ENCODE assay signal across 29 mouse cellular contexts in the genomic region with DNA sequence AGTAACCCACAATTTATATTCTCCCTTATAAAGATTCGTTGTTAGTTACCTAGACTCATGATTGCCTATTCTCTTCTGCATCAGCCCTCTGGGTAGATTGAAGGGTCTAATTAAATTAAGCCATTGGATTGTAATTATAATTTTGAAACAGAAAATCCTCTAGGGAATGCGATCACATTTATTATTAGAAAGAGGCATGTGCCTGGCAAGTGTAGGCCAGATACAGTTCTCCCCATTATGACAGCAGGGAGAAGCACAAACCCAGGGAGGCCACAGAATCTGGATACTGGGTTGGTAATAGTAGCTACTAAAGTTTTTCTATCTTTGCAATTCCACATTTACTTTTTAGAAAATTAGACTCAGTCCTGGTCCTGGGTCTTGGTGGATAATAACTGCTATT.
A peak's percentile ranks its signal among the peaks of the same experiment; 100 is the strongest.
DNase-seq lines count a peak whose midpoint lies in the region; ATAC-seq and TF ChIP-seq lines count a peak whose summit lies in the region.
"Had no signal": no experiment of that assay in that cellular context is flagged by ENCODE, and none has a peak within 500 bp of the region (broad histone marks: within the 10 kb centered on the region; RNA-seq: fewer than 3 reads in every experiment).

No protein-coding gene starts in this region.

- no peaks in the 10 kb centered on the region for H3K36me3 ChIP-seq in hindbrain, embryonic 12.5 days
- no peaks in the 10 kb centered on the region for H3K36me3 ChIP-seq in hindbrain, embryonic 11.5 days (ENCODE audit: control insufficient read depth, insufficient read depth, low read length)
- no peaks in the 10 kb centered on the region for H3K36me3 ChIP-seq in midbrain, postnatal 0 days (ENCODE audit: insufficient read depth, low read length)
- no peaks in the 10 kb centered on the region for H3K36me3 ChIP-seq in midbrain, embryonic 15.5 days (replicated peaks)
- no peaks in the 10 kb centered on the region for H3K36me3 ChIP-seq in hindbrain, postnatal 0 days (ENCODE audit: insufficient read depth, low read length)
- H3K36me3 ChIP-seq in kidney, embryonic 15.5 days: no peaks in the 10 kb centered on the region
- H3K36me3 ChIP-seq: embryonic facial prominence, embryonic 15.5 days; forebrain, embryonic 15.5 days; G1E; heart, embryonic 12.5 days; heart, embryonic 15.5 days; hindbrain, embryonic 15.5 days had no signal

- H3K9me3 ChIP-seq in hindbrain, embryonic 12.5 days (replicated peaks): no peaks in the 10 kb centered on the region
- H3K9me3 ChIP-seq in hindbrain, embryonic 11.5 days (ENCODE audit: control insufficient read depth, low read length): no peaks in the 10 kb centered on the region
- H3K9me3 ChIP-seq in midbrain, postnatal 0 days (ENCODE audit: low read length): no peaks in the 10 kb centered on the region
- H3K9me3 ChIP-seq in midbrain, embryonic 15.5 days: no peaks in the 10 kb centered on the region
- H3K9me3 ChIP-seq in hindbrain, postnatal 0 days (ENCODE audit: low read length): no peaks in the 10 kb centered on the region
- H3K9me3 ChIP-seq in kidney, embryonic 15.5 days (replicated peaks): no peaks in the 10 kb centered on the region
- H3K9me3 ChIP-seq: embryonic facial prominence, embryonic 15.5 days; forebrain, embryonic 15.5 days; G1E; heart, embryonic 12.5 days; heart, embryonic 15.5 days; hindbrain, embryonic 15.5 days had no signal

- WGBS in hindbrain, embryonic 12.5 days: 70% methylated on average over 2 of the region's 2 CpGs
- WGBS in hindbrain, embryonic 11.5 days: 80% methylated on average over 2 of the region's 2 CpGs
- WGBS in midbrain, postnatal 0 days: 71% methylated on average over 2 of the region's 2 CpGs
- 81% methylated on average over 2 of the region's 2 CpGs for WGBS in midbrain, embryonic 15.5 days
- 69% methylated on average over 2 of the region's 2 CpGs for WGBS in hindbrain, postnatal 0 days
- 83% methylated on average over 2 of the region's 2 CpGs for WGBS in kidney, embryonic 15.5 days

- no peak overlapping the region for H3K4me2 ChIP-seq in hindbrain, embryonic 12.5 days (replicated peaks)
- H3K4me2 ChIP-seq in hindbrain, embryonic 11.5 days (replicated peaks; ENCODE audit: low read depth, low read length): no peak overlapping the region
- H3K4me2 ChIP-seq in midbrain, postnatal 0 days (ENCODE audit: low read depth, low read length, poor library complexity, severe bottlenecking): no peak overlapping the region
- no peak overlapping the region for H3K4me2 ChIP-seq in midbrain, embryonic 15.5 days
- H3K4me2 ChIP-seq in hindbrain, postnatal 0 days (ENCODE audit: low read depth, low read length): no peak overlapping the region
- H3K4me2 ChIP-seq in kidney, embryonic 15.5 days: no peak overlapping the region
- H3K4me2 ChIP-seq: embryonic facial prominence, embryonic 15.5 days; forebrain, embryonic 15.5 days; heart, embryonic 12.5 days; heart, embryonic 15.5 days; hindbrain, embryonic 15.5 days had no signal

- ATAC-seq in hindbrain, embryonic 12.5 days (ENCODE audit: low FRiP score): peak; percentile 58; the same call in 1 of the 2 replicates
- ATAC-seq in hindbrain, embryonic 11.5 days (ENCODE audit: low FRiP score): no peak
- ATAC-seq in midbrain, postnatal 0 days (ENCODE audit: low FRiP score): no peak
- no peak for ATAC-seq in midbrain, embryonic 15.5 days (replicated peaks)
- no peak; the same call in 1 of the 2 replicates for ATAC-seq in hindbrain, postnatal 0 days
- no peak for ATAC-seq in kidney, embryonic 15.5 days (replicated peaks; ENCODE audit: low FRiP score)
- ATAC-seq: forebrain, embryonic 15.5 days; inflammation-experienced regulatory T-cells, adult 6 months; intestine, embryonic 16.5 days; Patski had no signal

- H3K4me1 ChIP-seq in hindbrain, embryonic 12.5 days: no peaks in the 10 kb centered on the region
- H3K4me1 ChIP-seq in hindbrain, embryonic 11.5 days (replicated peaks; ENCODE audit: control insufficient read depth, insufficient read depth, low read length): no peaks in the 10 kb centered on the region
- no peaks in the 10 kb centered on the region for H3K4me1 ChIP-seq in midbrain, postnatal 0 days (ENCODE audit: insufficient read depth, low read length)
- no peaks in the 10 kb centered on the region for H3K4me1 ChIP-seq in midbrain, embryonic 15.5 days
- no peaks in the 10 kb centered on the region for H3K4me1 ChIP-seq in hindbrain, postnatal 0 days (ENCODE audit: insufficient read depth, low read length)
- H3K4me1 ChIP-seq in kidney, embryonic 15.5 days: no peaks in the 10 kb centered on the region
- H3K4me1 ChIP-seq: embryonic facial prominence, embryonic 15.5 days; forebrain, embryonic 15.5 days; heart, embryonic 12.5 days; heart, embryonic 15.5 days; hindbrain, embryonic 15.5 days had no signal

- no peak overlapping the region for H3K9ac ChIP-seq in hindbrain, embryonic 12.5 days
- no peak overlapping the region for H3K9ac ChIP-seq in hindbrain, embryonic 11.5 days (ENCODE audit: low read depth, low read length)
- no peak overlapping the region for H3K9ac ChIP-seq in midbrain, postnatal 0 days (replicated peaks; ENCODE audit: low read length, poor library complexity, severe bottlenecking)
- H3K9ac ChIP-seq in midbrain, embryonic 15.5 days: no peak overlapping the region
- H3K9ac ChIP-seq in hindbrain, postnatal 0 days (replicated peaks; ENCODE audit: low read length): no peak overlapping the region
- no peak overlapping the region for H3K9ac ChIP-seq in kidney, embryonic 15.5 days
- H3K9ac ChIP-seq: embryonic facial prominence, embryonic 15.5 days; forebrain, embryonic 15.5 days; heart, embryonic 12.5 days; heart, embryonic 15.5 days; hindbrain, embryonic 15.5 days had no signal

- no peak for TF ChIP-seq CTCF in midbrain, postnatal 0 days (IDR thresholded peaks at IDR 0.05)
- no peak for TF ChIP-seq CTCF in hindbrain, postnatal 0 days (IDR thresholded peaks at IDR 0.05; ENCODE audit: low read depth)

- H3K4me3 ChIP-seq in hindbrain, embryonic 12.5 days: no peak overlapping the region
- no peak overlapping the region for H3K4me3 ChIP-seq in hindbrain, embryonic 11.5 days (ENCODE audit: low read depth, low read length)
- H3K4me3 ChIP-seq in midbrain, postnatal 0 days (ENCODE audit: low read depth, low read length): no peak overlapping the region
- no peak overlapping the region for H3K4me3 ChIP-seq in midbrain, embryonic 15.5 days
- H3K4me3 ChIP-seq in hindbrain, postnatal 0 days (ENCODE audit: low read length): no peak overlapping the region
- no peak overlapping the region for H3K4me3 ChIP-seq in kidney, embryonic 15.5 days (replicated peaks)
- H3K4me3 ChIP-seq: embryonic facial prominence, embryonic 15.5 days; forebrain, embryonic 15.5 days; heart, embryonic 12.5 days; heart, embryonic 15.5 days; hindbrain, embryonic 15.5 days had no signal

- H3K27me3 ChIP-seq in hindbrain, embryonic 12.5 days: no peaks in the 10 kb centered on the region
- no peaks in the 10 kb centered on the region for H3K27me3 ChIP-seq in hindbrain, embryonic 11.5 days (ENCODE audit: control insufficient read depth, insufficient read depth, low read length)
- no peaks in the 10 kb centered on the region for H3K27me3 ChIP-seq in midbrain, postnatal 0 days (ENCODE audit: insufficient read depth, low read length)
- no peaks in the 10 kb centered on the region for H3K27me3 ChIP-seq in midbrain, embryonic 15.5 days (replicated peaks)
- H3K27me3 ChIP-seq in hindbrain, postnatal 0 days (ENCODE audit: insufficient read depth, low read length): no peaks in the 10 kb centered on the region
- H3K27me3 ChIP-seq in kidney, embryonic 15.5 days: no peaks in the 10 kb centered on the region
- H3K27me3 ChIP-seq: CH12.LX; embryonic facial prominence, embryonic 15.5 days; forebrain, embryonic 15.5 days; heart, embryonic 12.5 days; heart, embryonic 15.5 days; hindbrain, embryonic 15.5 days; Patski had no signal

- H3K27ac ChIP-seq in hindbrain, embryonic 12.5 days: no peak overlapping the region
- H3K27ac ChIP-seq in hindbrain, embryonic 11.5 days (ENCODE audit: low read depth, low read length): no peak overlapping the region
- no peak overlapping the region for H3K27ac ChIP-seq in midbrain, postnatal 0 days (ENCODE audit: low read depth, low read length)
- no peak overlapping the region for H3K27ac ChIP-seq in midbrain, embryonic 15.5 days
- H3K27ac ChIP-seq in hindbrain, postnatal 0 days: no peak overlapping the region
- no peak overlapping the region for H3K27ac ChIP-seq in kidney, embryonic 15.5 days
- H3K27ac ChIP-seq: embryonic facial prominence, embryonic 15.5 days; forebrain, embryonic 15.5 days; heart, embryonic 15.5 days; hindbrain, embryonic 15.5 days had no signal

- DNase-seq in hindbrain, embryonic 11.5 days (ENCODE audit: low spot score): no peak
- peak; percentile 37 for DNase-seq in midbrain, postnatal 0 days (ENCODE audit: low spot score)
- DNase-seq in hindbrain, postnatal 0 days (ENCODE audit: low spot score): peak; percentile 23
- DNase-seq: adrenal gland, postnatal 10 days; adrenal gland, postnatal 36 days; B cell, adult 2 months; cerebellum, adult 11 months; cerebellum, adult 8-10 months; cerebellum, postnatal 10 days; cerebellum, postnatal 36 days; embryo, embryonic 11 days; gastrocnemius, postnatal 25 days; heart, adult 18-20 months; heart, postnatal 10 days; heart, postnatal 36 days; kidney, adult 18-20 months had no signal
